Mouse (Mus musculus): ENCODE data around the gene Ubc. TPM values are rescaled to one million over a fixed set of nuclear protein-coding genes. Genes with fewer than 3 reads are reported as not detected.
A peak's percentile ranks its signal among the peaks of the same experiment; 100 is the strongest.
"Not testable (repeated sequence)": the region's sequence is repeated elsewhere in the genome, so short reads cannot be mapped to it uniquely, and the experiment has no call there.

The Ubc gene
- total RNA-seq (2021): 1,000 to 10,000 TPM in 1 of 2 experiments, 100 to 1,000 TPM in 1; 934 to 1,069 TPM

DNA sequence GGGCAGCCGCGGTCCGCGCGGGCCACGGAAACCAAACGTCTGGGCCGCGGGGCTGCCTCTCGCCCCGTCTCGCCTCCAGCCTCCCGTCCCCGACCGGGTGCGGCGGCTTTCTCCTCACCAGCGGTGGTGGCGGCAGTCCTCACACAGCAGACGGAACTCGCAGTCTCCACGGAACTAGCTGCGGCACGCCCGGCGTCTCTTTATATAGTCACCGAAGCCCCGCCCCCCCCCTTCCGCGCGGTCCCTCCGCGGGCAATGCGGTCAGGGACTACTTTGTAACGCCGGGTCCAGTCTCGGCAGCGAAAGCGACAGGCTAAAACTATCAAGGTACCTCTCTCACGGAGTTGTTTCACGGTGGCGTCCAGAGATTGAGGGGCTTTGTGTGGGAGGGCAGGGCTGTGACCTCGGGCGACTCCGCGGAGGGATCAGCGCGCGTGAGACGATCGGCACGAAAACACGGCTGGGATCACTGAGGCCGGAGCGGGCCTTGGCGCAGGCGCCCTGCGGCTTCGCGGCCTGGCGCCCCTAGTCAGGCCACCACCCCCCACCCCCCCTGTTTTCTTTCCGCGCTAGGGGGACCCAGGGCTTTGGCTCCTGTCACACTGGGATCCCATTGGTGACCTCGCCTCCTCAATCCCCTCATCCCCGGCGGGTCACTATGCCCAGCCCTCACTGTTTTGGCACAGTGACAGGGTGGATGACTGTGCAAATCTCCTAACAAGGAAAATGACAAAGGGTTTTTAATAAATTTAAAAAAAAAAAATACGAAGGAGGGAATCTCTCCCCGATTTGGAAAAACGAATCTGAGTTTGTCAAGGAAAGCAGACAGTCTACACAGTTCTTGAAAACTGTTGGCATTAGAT lies at the start of gene Ubc:
Gene Ubc, minus strand, starts transcription at position 624 of the 863 bp plus-strand sequence.
- DNase-seq: peak; percentile 93 to 95
- intact Hi-C loops (cut with DNase I): no loop called here

DNA sequence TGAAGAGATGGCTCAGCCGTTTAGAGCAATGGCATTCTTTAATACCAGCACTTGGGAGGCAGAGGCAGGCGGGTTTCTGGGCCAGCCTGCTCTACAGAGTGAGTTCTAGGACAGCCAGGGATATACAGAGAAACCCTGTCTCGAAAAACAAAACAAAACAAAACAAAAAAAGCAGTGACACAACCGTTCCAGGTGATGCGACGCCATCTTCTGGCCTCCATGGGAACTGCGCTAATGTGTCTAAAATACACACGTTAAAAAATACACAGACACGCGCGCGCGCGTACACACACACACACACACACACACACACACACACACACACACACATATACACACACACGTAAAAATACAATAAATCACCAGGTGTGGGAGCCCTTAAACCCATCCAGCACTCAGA lies 44.3 kb upstream of the Ubc start:
- DNase-seq; intact Hi-C loops (cut with DNase I): not testable (repeated sequence)

DNA sequence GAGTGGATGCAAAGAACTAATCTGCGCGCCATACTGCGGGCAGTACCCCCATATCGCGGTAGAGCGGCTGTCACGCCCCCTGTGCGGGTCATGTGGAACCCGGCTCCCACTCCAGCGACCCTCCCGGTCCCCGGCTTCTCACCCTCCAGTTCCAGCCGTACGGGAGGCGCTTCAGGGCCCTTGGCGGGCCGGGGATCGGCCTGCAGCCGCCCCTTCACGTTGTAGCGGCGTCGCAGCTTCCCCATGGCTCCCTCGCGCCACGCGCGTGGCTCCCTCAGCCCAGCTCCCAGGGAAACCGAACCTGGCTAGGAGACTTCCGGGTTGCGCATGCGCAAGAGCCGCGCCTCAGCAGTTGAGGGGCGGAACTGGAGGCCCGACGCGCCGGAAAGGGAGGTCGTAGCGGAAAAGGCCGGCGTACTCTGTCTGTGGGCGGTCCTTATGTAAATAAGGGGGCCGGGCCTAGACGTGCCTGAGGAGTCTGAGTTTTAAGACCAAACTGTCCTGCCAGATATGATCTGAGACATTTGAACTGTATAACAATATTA lies 43.9 kb upstream of the Ubc start, which contains the start of gene Dhx37:
Gene Dhx37, minus strand, starts transcription at position 329 of the 545 bp plus-strand sequence.
- peak; percentile 93 to 95 for DNase-seq
- intact Hi-C loops (cut with DNase I): loop anchor here (2.0 kb wide), 1 partner anchor 25 kb away; no protein-coding TSS in a partner anchor

GRCm38 (mm10) chr5:125432324-125432723 lies 42.3 kb upstream of the Ubc start:
- intact Hi-C loops (cut with DNase I): loop anchor here (2.0 kb wide), 1 partner anchor 24 kb away; no protein-coding TSS in a partner anchor
- DNase-seq: not testable (repeated sequence)

DNA sequence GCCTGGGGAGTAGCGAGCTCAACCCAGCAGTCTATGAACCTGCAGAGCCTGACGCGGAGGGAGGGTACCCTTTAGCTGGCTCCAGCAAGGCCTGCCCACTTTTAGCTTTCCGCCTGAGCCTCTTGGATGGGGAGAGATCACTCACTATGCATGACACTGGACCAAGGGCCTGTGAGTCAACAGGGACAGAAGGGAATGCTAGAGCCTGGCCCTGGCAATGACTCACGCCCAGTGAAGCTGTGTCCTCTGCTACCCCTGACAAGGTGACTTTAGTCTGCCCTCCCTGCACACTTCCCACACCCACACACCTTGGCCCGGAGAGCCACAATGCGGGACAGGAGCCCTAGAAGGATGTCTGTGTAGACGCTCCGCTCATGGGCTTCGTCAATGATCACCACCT lies 36.3 kb upstream of the Ubc start:
- peak; percentile 29 to 54 for DNase-seq
- intact Hi-C loops (cut with DNase I): no loop called here

DNA sequence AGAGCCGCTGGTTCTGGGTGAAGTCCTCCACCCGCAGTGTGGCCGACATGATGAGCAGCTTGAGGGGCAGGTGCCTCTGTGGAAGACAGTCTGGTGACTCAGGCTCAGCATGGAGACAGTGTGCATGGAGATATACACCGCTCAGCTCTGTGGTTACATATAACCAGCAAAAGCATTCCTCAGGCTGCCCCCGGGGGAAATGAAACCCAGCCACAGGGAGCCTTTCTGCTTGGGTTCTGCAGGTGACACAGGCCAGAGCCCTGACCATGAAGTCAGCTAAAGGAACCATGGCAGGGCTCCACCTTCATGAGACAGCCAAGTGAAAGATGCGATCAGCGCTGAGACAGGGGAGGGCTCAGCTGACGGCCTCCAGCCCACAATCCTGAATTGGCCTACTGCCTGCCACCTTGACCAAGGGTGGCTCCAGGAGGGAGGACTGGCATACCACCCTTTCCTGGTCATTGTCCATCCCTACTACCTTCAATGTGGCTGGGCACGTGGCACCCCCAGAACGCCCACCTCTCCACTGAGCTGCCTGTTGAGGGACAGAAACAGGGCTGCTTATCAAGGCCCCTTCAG lies 35.8 kb upstream of the Ubc start:
- intact Hi-C loops (cut with DNase I): no loop called here
- DNase-seq: peak in 1 of 2 experiments; percentile 23

DNA sequence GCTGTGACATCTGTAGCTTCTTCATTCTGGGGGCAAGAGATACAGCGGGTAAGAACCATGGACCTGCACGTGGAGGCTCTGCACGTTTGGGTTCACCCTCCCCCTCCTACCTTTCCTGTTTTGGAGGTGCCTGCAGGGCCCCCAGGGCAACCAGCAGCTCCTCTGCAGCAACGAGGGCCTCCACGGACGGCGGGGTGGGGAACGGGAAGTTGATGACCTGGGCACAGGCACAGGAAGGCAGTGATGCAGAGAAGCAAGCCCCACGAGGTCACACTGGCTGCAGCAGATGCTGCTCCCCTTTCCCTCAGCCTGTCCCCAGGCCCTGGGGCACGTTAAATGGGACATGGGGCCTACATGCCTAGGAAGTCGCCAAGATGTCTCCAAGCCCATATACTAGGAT lies 29.1 kb upstream of the Ubc start:
- intact Hi-C loops (cut with DNase I): no loop called here
- DNase-seq: no peak

DNA sequence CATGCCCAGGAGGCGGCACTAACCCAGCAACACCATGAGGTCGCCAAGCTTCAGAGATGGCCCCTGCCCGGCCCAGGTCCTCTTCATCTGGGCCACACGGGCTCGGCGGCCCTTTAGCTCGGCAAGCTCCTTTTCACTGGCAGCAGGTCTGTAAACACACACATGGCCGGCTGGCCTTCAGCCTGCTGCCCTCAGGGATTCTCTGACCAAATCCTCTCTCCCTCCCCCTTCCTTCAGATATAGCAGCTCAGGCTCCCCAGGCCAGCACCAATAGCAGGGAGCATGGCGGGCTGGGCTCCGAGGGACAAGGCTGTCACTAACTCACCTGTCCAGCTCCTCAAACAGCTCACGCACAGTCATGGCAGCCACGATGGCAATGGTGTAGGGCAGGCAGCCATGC lies 28.6 kb upstream of the Ubc start:
- intact Hi-C loops (cut with DNase I): no loop called here
- DNase-seq: no peak

GRCm38 (mm10) chr5:125416183-125416582 lies 26.2 kb upstream of the Ubc start:
- intact Hi-C loops (cut with DNase I): no loop called here

GRCm38 (mm10) chr5:125413763-125414162 lies 23.8 kb upstream of the Ubc start:
- intact Hi-C loops (cut with DNase I): loop anchor here (2.0 kb wide), 1 partner anchor 49 kb away; no protein-coding TSS in a partner anchor
- DNase-seq: peak; percentile 59 to 64

More at GRCm38 (mm10) chr5:125416183-125416582, 26.2 kb upstream of the Ubc start:
- no peak for DNase-seq

- DNase-seq: not testable (repeated sequence)
- intact Hi-C loops (cut with DNase I): loop anchor here (2.0 kb wide), 1 partner anchor 50 kb away; no protein-coding TSS in a partner anchor
These were observed 22.5 kb upstream of the Ubc start for GRCm38 (mm10) chr5:125412536-125412935.

DNA sequence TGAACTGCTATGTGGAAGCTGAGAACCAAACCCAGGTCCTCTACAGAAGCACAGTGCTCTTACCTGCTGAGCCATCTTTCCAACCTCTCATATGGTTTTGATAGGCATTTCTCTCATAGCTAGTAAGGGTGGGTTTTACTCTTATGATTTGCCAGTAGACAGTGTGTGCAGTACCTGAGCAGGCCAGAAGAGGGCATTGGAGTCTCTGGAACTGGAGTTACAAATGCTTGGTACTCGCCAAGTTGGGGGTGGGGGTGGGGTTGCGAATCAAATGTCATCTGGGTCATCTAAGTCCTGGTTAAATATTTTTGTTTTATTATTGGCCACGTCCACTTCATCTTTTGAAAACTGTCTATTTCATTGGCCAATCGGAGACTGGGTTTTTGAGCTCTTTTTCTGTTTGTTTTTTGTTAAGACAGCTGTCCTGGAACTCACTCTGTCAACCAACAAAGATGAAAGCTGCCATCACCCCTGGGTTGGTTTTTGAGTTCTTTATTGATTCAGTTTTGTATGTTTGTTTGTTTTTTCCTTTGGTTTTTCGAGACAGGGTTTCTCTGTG lies 22.0 kb upstream of the Ubc start:
- intact Hi-C loops (cut with DNase I): loop anchor here (2.0 kb wide), 1 partner anchor 51 kb away; no protein-coding TSS in a partner anchor
- DNase-seq: peak; percentile 65 to 82

DNA sequence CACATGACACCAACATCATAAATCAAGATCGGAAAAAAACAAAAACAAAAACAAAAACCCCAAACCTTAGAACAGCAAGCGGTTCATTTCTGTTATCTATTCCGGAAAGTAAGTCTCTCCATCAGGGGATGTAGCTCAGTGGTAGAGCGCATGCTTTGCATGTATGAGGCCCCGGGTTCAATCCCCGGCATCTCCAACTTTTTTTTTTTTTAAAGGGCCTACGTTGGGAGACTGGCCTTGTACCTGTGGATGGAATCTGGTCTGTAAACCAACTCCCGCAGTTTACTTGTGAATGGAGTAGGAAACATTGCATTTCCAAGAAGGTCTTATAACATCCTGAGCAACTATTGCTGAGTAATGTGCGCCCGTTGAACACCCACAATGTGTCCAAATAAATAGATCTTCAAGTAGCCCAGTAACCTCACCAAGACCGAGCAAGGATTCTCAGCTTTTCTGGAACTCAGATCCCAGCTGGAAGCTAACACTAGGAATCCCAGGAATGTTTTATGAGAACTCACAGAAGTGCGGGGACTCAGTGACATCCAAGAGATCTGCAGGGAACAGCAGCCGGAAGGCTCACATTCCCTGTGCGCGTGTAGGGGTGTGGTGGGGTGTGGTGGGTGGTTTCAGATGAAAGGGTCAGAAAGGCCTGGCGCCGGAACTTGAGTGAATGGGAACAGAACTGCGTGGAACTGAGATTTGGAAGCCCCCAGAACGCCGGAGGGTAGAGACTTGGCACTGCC lies 19.5 kb upstream of the Ubc start:
- peak; percentile 37 to 49 for DNase-seq
- intact Hi-C loops (cut with DNase I): loop anchor here (2.0 kb wide), 1 partner anchor 23 kb away; no protein-coding TSS in a partner anchor

- intact Hi-C loops (cut with DNase I): loop anchor here (2.0 kb wide), 1 partner anchor 24 kb away; no protein-coding TSS in a partner anchor
- DNase-seq: peak; percentile 86 to 88
These were observed 18.8 kb upstream of the Ubc start for GRCm38 (mm10) chr5:125408842-125409241.

DNA sequence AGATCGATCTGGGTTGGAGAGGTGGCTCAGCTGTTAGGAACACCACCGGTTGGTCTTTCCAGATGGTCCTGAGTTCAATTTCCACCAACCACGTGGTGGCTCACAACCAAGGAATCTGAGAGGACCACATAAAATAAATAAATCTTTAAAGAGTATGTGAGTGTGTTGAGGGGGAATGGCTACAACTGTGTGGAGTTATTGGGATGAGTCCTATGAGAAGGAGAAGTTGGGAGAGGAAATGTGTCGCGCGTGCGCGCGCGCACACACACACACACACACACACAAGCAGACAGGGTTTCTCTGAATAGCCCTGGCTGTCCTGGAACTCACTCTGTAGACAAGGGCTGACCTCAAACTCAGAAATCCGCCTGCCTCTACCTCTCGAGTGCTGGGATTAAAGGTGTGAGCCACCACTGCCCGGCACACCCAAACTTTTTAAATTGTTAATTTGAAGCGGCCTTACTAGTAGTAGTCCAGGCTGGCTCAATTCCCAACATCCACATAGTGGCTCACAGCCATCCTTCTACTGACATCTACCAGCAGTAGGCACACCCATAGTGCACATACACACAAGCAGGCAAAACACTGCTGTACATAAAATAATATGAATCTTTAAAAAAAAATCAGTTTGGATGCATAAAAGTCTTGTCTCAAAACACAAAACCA lies 18.0 kb upstream of the Ubc start:
- DNase-seq: peak; percentile 13 to 23
- intact Hi-C loops (cut with DNase I): loop anchor here (2.0 kb wide), 1 partner anchor 25 kb away; no protein-coding TSS in a partner anchor

- intact Hi-C loops (cut with DNase I): no loop called here
- peak in 1 of 2 experiments; percentile 12 for DNase-seq
These were observed 17.2 kb upstream of the Ubc start for GRCm38 (mm10) chr5:125407020-125407830.

GRCm38 (mm10) chr5:125406322-125407016 lies 16.5 kb upstream of the Ubc start:
- DNase-seq: peak; percentile 79
- intact Hi-C loops (cut with DNase I): no loop called here
